ENCODE assay signal across 16 mouse cellular contexts in genomic region chr1:146657214-146657613, GRCm38 (mm10).
DNase-seq lines count a peak whose midpoint lies in the region; ATAC-seq and TF ChIP-seq lines count a peak whose summit lies in the region.
"Had no signal": no experiment of that assay in that cellular context is flagged by ENCODE, and none has a peak within 500 bp of the region (broad histone marks: within the 10 kb centered on the region; RNA-seq: fewer than 3 reads in every experiment).

No protein-coding gene starts in this region.

- no peak overlapping the region for H3K4me2 ChIP-seq in midbrain, postnatal 0 days (ENCODE audit: low read depth, low read length, poor library complexity, severe bottlenecking)
- H3K4me2 ChIP-seq: midbrain, embryonic 12.5 days had no signal

- no peaks in the 10 kb centered on the region for H3K36me3 ChIP-seq in midbrain, postnatal 0 days (ENCODE audit: insufficient read depth, low read length)
- H3K36me3 ChIP-seq in midbrain, embryonic 10.5 days: no peaks in the 10 kb centered on the region
- H3K36me3 ChIP-seq: heart, embryonic 10.5 days; midbrain, embryonic 12.5 days had no signal

- H3K27me3 ChIP-seq in midbrain, postnatal 0 days (ENCODE audit: insufficient read depth, low read length): no peaks in the 10 kb centered on the region
- no peaks in the 10 kb centered on the region for H3K27me3 ChIP-seq in midbrain, embryonic 10.5 days (ENCODE audit: low read depth, poor library complexity, severe bottlenecking)
- H3K27me3 ChIP-seq: CH12.LX; midbrain, embryonic 12.5 days; Patski had no signal

- H3K27ac ChIP-seq in midbrain, postnatal 0 days (ENCODE audit: low read depth, low read length): no peak overlapping the region
- no peak overlapping the region for H3K27ac ChIP-seq in midbrain, embryonic 10.5 days (replicated peaks)
- H3K27ac ChIP-seq: heart, embryonic 10.5 days; liver, embryonic 14.5 days; midbrain, embryonic 12.5 days had no signal

- TF ChIP-seq CTCF in midbrain, postnatal 0 days (IDR thresholded peaks at IDR 0.05): no peak

- no peak overlapping the region for H3K4me3 ChIP-seq in midbrain, postnatal 0 days (ENCODE audit: low read depth, low read length)
- H3K4me3 ChIP-seq in midbrain, embryonic 10.5 days: no peak overlapping the region
- H3K4me3 ChIP-seq: heart, embryonic 10.5 days; midbrain, embryonic 12.5 days had no signal

- intact Hi-C loops in left cerebral cortex, postnatal 25 days (cut with DNase I): no loop called here

- no peak for DNase-seq in cerebellum, postnatal 4 days (ENCODE audit: low spot score in 2 of 2)
- peak; percentile 56 for DNase-seq in midbrain, postnatal 0 days (ENCODE audit: low spot score)
- DNase-seq in midbrain, embryonic 10.5 days (ENCODE audit: low spot score): no peak
- DNase-seq in layer of hippocampus, adult 18-20 months (ENCODE audit: low spot score in 2 of 2): peak; percentile 16 to 78
- DNase-seq in frontal cortex, postnatal 36 days (ENCODE audit: low spot score in 2 of 2): no peak
- no peak for DNase-seq in left cerebral cortex, postnatal 25 days (ENCODE audit: low spot score in 2 of 2)
- DNase-seq in kidney, adult 9 months: no peak
- DNase-seq: gastrocnemius, postnatal 10 days; kidney, postnatal 25 days; thymus, postnatal 4 days had no signal

- H3K4me1 ChIP-seq in midbrain, postnatal 0 days (ENCODE audit: insufficient read depth, low read length): no peaks in the 10 kb centered on the region
- H3K4me1 ChIP-seq in midbrain, embryonic 10.5 days: no peaks in the 10 kb centered on the region
- H3K4me1 ChIP-seq: heart, embryonic 10.5 days; midbrain, embryonic 12.5 days had no signal

- no peak overlapping the region for H3K9ac ChIP-seq in midbrain, postnatal 0 days (replicated peaks; ENCODE audit: low read length, poor library complexity, severe bottlenecking)
- H3K9ac ChIP-seq: liver, embryonic 14.5 days; midbrain, embryonic 12.5 days had no signal

- no peaks in the 10 kb centered on the region for H3K9me3 ChIP-seq in midbrain, postnatal 0 days (ENCODE audit: low read length)
- H3K9me3 ChIP-seq in midbrain, embryonic 10.5 days (replicated peaks): no peaks in the 10 kb centered on the region
- H3K9me3 ChIP-seq: heart, embryonic 10.5 days; midbrain, embryonic 12.5 days had no signal

- 56% methylated on average over 4 of the region's 4 CpGs for WGBS in midbrain, postnatal 0 days
- 91% methylated on average over 4 of the region's 4 CpGs for WGBS in midbrain, embryonic 10.5 days

- peak; percentile 45; the same call in 1 of the 2 replicates for ATAC-seq in cerebellum, adult (ENCODE audit: insufficient number of reproducible peaks, low FRiP score, low TSS enrichment)
- ATAC-seq in midbrain, postnatal 0 days (ENCODE audit: low FRiP score): no peak
- ATAC-seq: Patski had no signal

Comparison
In these comparisons a context has a peak if more than half of its experiments do, and no peak if none do; other contexts are left out.
1. DNase-seq: peak in midbrain, postnatal 0 days (single experiment) and layer of hippocampus, adult 18-20 months (2 of 2); none in cerebellum, postnatal 4 days (0 of 2), midbrain, embryonic 10.5 days (single experiment), frontal cortex, postnatal 36 days (0 of 2), left cerebral cortex, postnatal 25 days (0 of 2) and kidney, adult 9 months (single experiment).